Mouse (Mus musculus) thymus, adult 2 months (tissue): ENCODE measurements around the gene Nbr1. TPM values are rescaled to one million over a fixed set of nuclear protein-coding genes. Genes with fewer than 3 reads are reported as not detected.
"Not testable (repeated sequence)": the region's sequence is repeated elsewhere in the genome, so short reads cannot be mapped to it uniquely, and the experiment has no call there.

Source experiments
- DNase-seq: peaks from one replicate; pipeline ENCODE4 v3.0.0; 2021
- H3K27ac ChIP-seq: fragments of 200-500 bp; 2 replicates; pipeline ENCODE4 v1.5.1; 2012; ENCODE audit warnings: low read length, control low read depth; ENCODE audit not compliant: control insufficient read depth, insufficient read depth
- H3K27me3 ChIP-seq: fragments of 200-500 bp; 2 replicates; pipeline ENCODE4 v1.6.1; 2012; ENCODE audit warnings: mild to moderate bottlenecking, low read length, moderate library complexity, mixed read lengths; ENCODE audit not compliant: control insufficient read depth, insufficient read depth
- H3K36me3 ChIP-seq: fragments of 200-500 bp; 2 replicates; pipeline ENCODE4 v1.6.1; 2012; ENCODE audit warnings: mild to moderate bottlenecking, low read length, moderate library complexity; ENCODE audit not compliant: control insufficient read depth, insufficient read depth
- H3K4me1 ChIP-seq: fragments of 200-500 bp; replicated peaks from 2 replicates; pipeline ENCODE4 v1.6.1; 2012; ENCODE audit warnings: low read length; ENCODE audit not compliant: control insufficient read depth, insufficient read depth
- H3K4me3 ChIP-seq: fragments of 200-500 bp; 2 replicates; pipeline ENCODE4 v1.5.1; 2012; ENCODE audit warnings: mild to moderate bottlenecking, low read length, control low read depth, moderate library complexity; ENCODE audit not compliant: control insufficient read depth, insufficient read depth
- CTCF ChIP-seq: fragments of 200-500 bp; IDR thresholded peaks from 2 replicates; pipeline ENCODE4 v1.5.1; 2012; ENCODE audit warnings: mild to moderate bottlenecking, control low read depth, low read length, moderate library complexity, borderline replicate concordance; ENCODE audit not compliant: control insufficient read depth, poor library complexity, insufficient read depth; ENCODE audit errors: extremely low read depth
- POLR2A ChIP-seq: fragments of 200-500 bp; IDR thresholded peaks from 2 replicates; pipeline ENCODE4 v1.6.1; 2012; ENCODE audit warnings: mild to moderate bottlenecking, low read length, control low read depth, moderate library complexity; ENCODE audit not compliant: control insufficient read depth, poor library complexity, insufficient read depth; ENCODE audit errors: extremely low read depth
- WGBS: fragments of 180-500 bp; shearing (Covaris S2); methylation state at CpG from one replicate; pipeline ENCODE4 v1.1.7; 2018; 5-methylcytosine and 5-hydroxymethylcytosine counted together
- polyA plus RNA-seq: library from polyadenylated mRNA; depleted of rRNA; stranded (reverse); fragments of >200 nt; gene quantifications from 2 replicates; pipeline ENCODE4 v1.2.3, GENCODE M21; 2012

The Nbr1 gene
- polyA plus RNA-seq, 1 experiment = 142 TPM

GRCm38 (mm10) chr11:101581081-101581764, 29.3 kb downstream of the Nbr1 start:
- WGBS = 85% methylated on average over 6 of the region's 6 CpGs
- peaks cover 36% of the 10 kb centered on the region for H3K36me3 ChIP-seq
- no peaks in the 10 kb centered on the region for H3K27me3 ChIP-seq
- TF ChIP-seq CTCF (no peak), POLR2A (no peak)
- DNase-seq = no peak
- no peak overlapping the region for H3K4me3 ChIP-seq
- H3K4me1 ChIP-seq = peaks cover 4% of the 10 kb centered on the region; the same call in 1 of the 2 replicates
- H3K27ac ChIP-seq = no peak overlapping the region

GRCm38 (mm10) chr11:101582054-101583035, 30.4 kb downstream of the Nbr1 start, which contains the start of gene Tmem106a:
Tmem106a (plus strand) TSS chr11:101582242.
- Histone ChIP-seq H3K4me1 (peaks cover 4% of the 10 kb centered on the region; the same call in 1 of the 2 replicates), H3K36me3 (peaks cover 25% of the 10 kb centered on the region), H3K27me3 (no peaks in the 10 kb centered on the region), H3K27ac (no peak within 1 kb of the TSS; the same call in 1 of the 2 replicates), H3K4me3 (peak within 1 kb of the TSS; percentile 62)
- peak; percentile 66 for DNase-seq
- TF ChIP-seq CTCF = no peak
- no peak for TF ChIP-seq POLR2A
- WGBS = 23% methylated on average over 31 of the region's 31 CpGs

- Histone ChIP-seq H3K36me3 (peaks cover 16% of the 10 kb centered on the region), H3K4me3 (no peak overlapping the region), H3K27ac (no peak overlapping the region), H3K4me1 (peaks cover 4% of the 10 kb centered on the region; the same call in 1 of the 2 replicates), H3K27me3 (no peaks in the 10 kb centered on the region)
- 89% methylated on average over 2 of the region's 2 CpGs for WGBS
- DNase-seq = no peak
- TF ChIP-seq POLR2A (no peak), CTCF (no peak)
Measured at GRCm38 (mm10) chr11:101583205-101583604, 31.3 kb downstream of the Nbr1 start.

GRCm38 (mm10) chr11:101585031-101585430, 33.1 kb downstream of the Nbr1 start:
- not testable (repeated sequence) for H3K27me3 ChIP-seq

GRCm38 (mm10) chr11:101585805-101586204, 33.9 kb downstream of the Nbr1 start:
- Histone ChIP-seq H3K27ac (no peak overlapping the region), H3K36me3 (no peaks in the 10 kb centered on the region), H3K4me3 (no peak overlapping the region), H3K27me3 (no peaks in the 10 kb centered on the region), H3K4me1 (peaks cover 4% of the 10 kb centered on the region; the same call in 1 of the 2 replicates)
- no peak for DNase-seq
- WGBS = 92% methylated on average over 4 of the region's 4 CpGs
- TF ChIP-seq POLR2A (no peak), CTCF (no peak)

More at GRCm38 (mm10) chr11:101585031-101585430, 33.1 kb downstream of the Nbr1 start:
- not testable (repeated sequence) for H3K27ac ChIP-seq, H3K4me1 ChIP-seq, DNase-seq, H3K36me3 ChIP-seq, H3K4me3 ChIP-seq
- WGBS = 97% methylated on average over 1 of the region's 1 CpGs

GRCm38 (mm10) chr11:101587676-101588075, 35.7 kb downstream of the Nbr1 start:
- DNase-seq = no peak
- Histone ChIP-seq H3K4me1 (no peaks in the 10 kb centered on the region), H3K27me3 (no peaks in the 10 kb centered on the region), H3K4me3 (no peak overlapping the region), H3K36me3 (no peaks in the 10 kb centered on the region), H3K27ac (no peak overlapping the region)
- TF ChIP-seq CTCF (no peak), POLR2A (no peak)
- WGBS = 97% methylated on average over 10 of the region's 10 CpGs
